Mouse (Mus musculus) E14TG2a.4 (cell line): ENCODE results near the gene Tuba3a.
"Not testable (repeated sequence)": the region's sequence is repeated elsewhere in the genome, so short reads cannot be mapped to it uniquely, and the experiment has no call there.

Experiments used
- H3K27me3 ChIP-seq: 2 replicates; pipeline ENCODE4 v1.6.1; 2014; ENCODE audit warnings: low read length, control low read depth; ENCODE audit not compliant: insufficient read depth
- H3K36me3 ChIP-seq: 2 replicates; pipeline ENCODE4 v1.6.1; 2014; ENCODE audit warnings: low read length, control low read depth; ENCODE audit not compliant: insufficient read depth
- H3K4me1 ChIP-seq: replicated peaks from 2 replicates; pipeline ENCODE4 v1.6.1; 2014; ENCODE audit warnings: low read depth, low read length, control low read depth
- H3K4me3 ChIP-seq: replicated peaks from 2 replicates; pipeline ENCODE4 v1.5.1; 2014; ENCODE audit warnings: mild to moderate bottlenecking, low read length
- H3K9me3 ChIP-seq: 2 replicates; pipeline ENCODE4 v1.6.1; 2014; ENCODE audit warnings: low read length, control low read depth
- CTCF ChIP-seq: conservative IDR thresholded peaks from 2 replicates; pipeline ENCODE4 v1.5.1; 2014; ENCODE audit warnings: low read length
- NANOG ChIP-seq: IDR thresholded peaks from 2 replicates; pipeline ENCODE4 v1.6.1; 2014; ENCODE audit warnings: borderline replicate concordance, low read length, mixed read lengths
- POU5F1 ChIP-seq: IDR thresholded peaks from 2 replicates; pipeline ENCODE4 v1.6.1; 2014; ENCODE audit warnings: low read length, borderline replicate concordance

Tuba3a gene

GRCm38 (mm10) chr6:125312581-125313355 is 26.9 kb upstream of the Tuba3a start:
- Histone ChIP-seq H3K4me3 (peak overlapping the region; percentile 75), H3K36me3 (no peaks in the 10 kb centered on the region), H3K9me3 (no peaks in the 10 kb centered on the region), H3K27me3 (peaks cover 55% of the 10 kb centered on the region), H3K4me1 (peaks cover 31% of the 10 kb centered on the region)
- TF ChIP-seq NANOG = no peak
- TF ChIP-seq CTCF = no peak
- TF ChIP-seq POU5F1 = no peak

GRCm38 (mm10) chr6:125312171-125312570 is 26.3 kb upstream of the Tuba3a start:
- TF ChIP-seq CTCF (no peak), NANOG (no peak), POU5F1 (no peak)
- Histone ChIP-seq H3K9me3 (no peaks in the 10 kb centered on the region), H3K4me3 (no peak overlapping the region), H3K36me3 (no peaks in the 10 kb centered on the region), H3K27me3 (peaks cover 59% of the 10 kb centered on the region), H3K4me1 (peaks cover 31% of the 10 kb centered on the region)

- H3K36me3 ChIP-seq = no peaks in the 10 kb centered on the region
These were observed 23.6 kb upstream of the Tuba3a start for GRCm38 (mm10) chr6:125309406-125309805.

GRCm38 (mm10) chr6:125308921-125309320 is 23.1 kb upstream of the Tuba3a start:
- H3K36me3 ChIP-seq = no peaks in the 10 kb centered on the region
- peaks cover 7% of the 10 kb centered on the region; the same call in 1 of the 2 replicates for H3K9me3 ChIP-seq
- TF ChIP-seq NANOG = no peak
- TF ChIP-seq CTCF = no peak
- no peak for TF ChIP-seq POU5F1
- peaks cover 43% of the 10 kb centered on the region for H3K27me3 ChIP-seq
- peaks cover 21% of the 10 kb centered on the region for H3K4me1 ChIP-seq
- H3K4me3 ChIP-seq = peak overlapping the region; percentile 49; the same call in 1 of the 2 replicates

More at GRCm38 (mm10) chr6:125309406-125309805, 23.6 kb upstream of the Tuba3a start:
- H3K27me3 ChIP-seq = peaks cover 48% of the 10 kb centered on the region
- peak overlapping the region; percentile 48; the same call in 1 of the 2 replicates for H3K4me3 ChIP-seq
- H3K4me1 ChIP-seq = peaks cover 26% of the 10 kb centered on the region
- H3K9me3 ChIP-seq = peaks cover 7% of the 10 kb centered on the region; the same call in 1 of the 2 replicates
- TF ChIP-seq POU5F1 (no peak), NANOG (no peak), CTCF (no peak)

- Histone ChIP-seq H3K4me3 (no peak overlapping the region), H3K27me3 (peaks cover 25% of the 10 kb centered on the region), H3K36me3 (no peaks in the 10 kb centered on the region), H3K9me3 (peaks cover 7% of the 10 kb centered on the region; the same call in 1 of the 2 replicates), H3K4me1 (peaks cover 12% of the 10 kb centered on the region)
- TF ChIP-seq NANOG (no peak), CTCF (no peak), POU5F1 (no peak)
These were observed 21.2 kb upstream of the Tuba3a start for GRCm38 (mm10) chr6:125307091-125307490.

- TF ChIP-seq CTCF (no peak), POU5F1 (no peak), NANOG (no peak)
- Histone ChIP-seq H3K4me1 (peaks cover 16% of the 10 kb centered on the region), H3K9me3 (peaks cover 7% of the 10 kb centered on the region; the same call in 1 of the 2 replicates), H3K36me3 (no peaks in the 10 kb centered on the region), H3K27me3 (peaks cover 17% of the 10 kb centered on the region), H3K4me3 (no peak overlapping the region)
These were observed 19.6 kb upstream of the Tuba3a start for GRCm38 (mm10) chr6:125305465-125305864.

GRCm38 (mm10) chr6:125304408-125304807 is 18.6 kb upstream of the Tuba3a start:
- H3K9me3 ChIP-seq, H3K4me3 ChIP-seq, H3K36me3 ChIP-seq: not testable (repeated sequence)
- Histone ChIP-seq H3K4me1 (peaks cover 14% of the 10 kb centered on the region), H3K27me3 (peaks cover 17% of the 10 kb centered on the region)

GRCm38 (mm10) chr6:125303242-125303641 is 17.4 kb upstream of the Tuba3a start:
- no peaks in the 10 kb centered on the region for H3K36me3 ChIP-seq
- H3K4me1 ChIP-seq = peaks cover 6% of the 10 kb centered on the region
- H3K9me3 ChIP-seq = peaks cover 13% of the 10 kb centered on the region; the same call in 1 of the 2 replicates
- no peak overlapping the region for H3K4me3 ChIP-seq
- peaks cover 14% of the 10 kb centered on the region for H3K27me3 ChIP-seq
- TF ChIP-seq POU5F1 (no peak), NANOG (no peak), CTCF (no peak)
